Mouse (Mus musculus): Measurements from ENCODE around the gene Cfap61.

The Cfap61 gene

DNA sequence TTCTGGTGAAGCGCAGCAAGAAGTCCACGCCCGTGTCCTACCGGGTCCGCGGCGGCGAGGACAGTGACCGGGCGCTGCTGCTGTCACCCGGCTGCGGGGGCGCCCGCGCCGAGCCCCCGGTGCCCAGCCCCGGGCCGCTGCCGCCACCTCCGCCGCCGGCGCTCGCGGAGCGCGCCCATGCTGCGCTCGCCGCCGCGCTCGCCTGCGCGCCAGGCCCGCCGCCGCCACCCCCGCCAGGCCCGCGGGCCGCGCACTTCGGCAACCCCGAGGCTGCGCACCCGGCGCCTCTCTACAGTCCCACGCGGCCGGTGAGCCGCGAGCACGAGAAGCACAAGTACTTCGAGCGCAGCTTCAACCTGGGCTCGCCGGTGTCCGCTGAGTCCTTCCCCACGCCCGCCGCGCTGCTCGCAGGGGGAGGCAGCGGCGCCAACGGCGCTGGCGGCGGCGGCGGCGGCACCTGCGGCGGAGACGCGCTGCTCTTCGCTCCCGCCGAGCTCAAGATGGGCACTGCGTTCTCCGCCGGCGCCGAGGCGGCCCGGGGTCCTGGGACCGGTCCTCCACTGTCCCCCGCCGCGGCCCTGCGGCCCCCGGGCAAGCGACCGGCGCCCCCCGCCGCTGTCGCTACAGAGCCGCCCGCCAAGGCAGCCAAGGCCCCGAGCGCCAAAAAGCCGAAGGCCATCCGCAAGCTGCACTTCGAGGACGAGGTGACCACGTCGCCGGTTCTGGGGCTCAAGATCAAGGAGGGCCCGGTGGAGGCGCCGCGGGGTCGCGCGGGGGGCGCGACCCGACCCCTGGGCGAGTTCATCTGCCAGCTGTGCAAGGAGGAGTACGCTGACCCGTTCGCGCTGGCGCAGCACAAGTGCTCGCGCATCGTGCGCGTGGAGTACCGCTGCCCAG lies 287.9 kb downstream of the Cfap61 start:
- peak; percentile 24 to 40 for DNase-seq

DNA sequence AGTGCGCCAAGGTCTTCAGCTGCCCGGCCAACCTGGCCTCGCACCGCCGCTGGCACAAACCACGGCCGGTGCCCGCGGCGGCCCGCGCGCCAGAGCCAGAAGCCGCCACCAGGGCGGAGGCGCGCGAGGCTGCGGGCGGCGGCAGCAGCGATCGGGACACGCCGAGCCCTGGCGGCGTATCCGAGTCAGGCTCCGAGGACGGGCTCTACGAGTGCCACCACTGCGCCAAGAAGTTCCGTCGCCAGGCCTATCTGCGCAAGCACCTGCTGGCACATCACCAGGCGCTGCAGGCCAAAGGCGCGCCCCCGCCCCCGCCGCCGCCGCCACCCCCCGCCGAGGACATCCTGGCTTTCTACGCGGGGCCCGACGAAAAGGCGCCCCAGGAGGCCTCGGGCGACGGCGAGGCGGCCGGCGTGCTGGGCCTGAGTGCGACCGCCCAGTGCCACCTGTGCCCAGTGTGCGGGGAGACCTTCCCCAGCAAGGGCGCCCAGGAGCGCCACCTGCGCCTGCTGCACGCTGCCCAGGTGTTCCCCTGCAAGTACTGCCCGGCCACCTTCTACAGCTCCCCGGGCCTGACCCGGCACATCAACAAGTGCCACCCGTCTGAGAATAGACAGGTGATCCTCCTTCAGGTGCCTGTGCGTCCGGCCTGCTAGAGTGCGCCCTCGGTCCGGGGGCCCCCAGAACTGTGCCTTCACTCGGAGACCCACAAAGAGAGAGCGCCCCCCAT lies 288.8 kb downstream of the Cfap61 start:
- peak; percentile 33 to 57 for DNase-seq

DNA sequence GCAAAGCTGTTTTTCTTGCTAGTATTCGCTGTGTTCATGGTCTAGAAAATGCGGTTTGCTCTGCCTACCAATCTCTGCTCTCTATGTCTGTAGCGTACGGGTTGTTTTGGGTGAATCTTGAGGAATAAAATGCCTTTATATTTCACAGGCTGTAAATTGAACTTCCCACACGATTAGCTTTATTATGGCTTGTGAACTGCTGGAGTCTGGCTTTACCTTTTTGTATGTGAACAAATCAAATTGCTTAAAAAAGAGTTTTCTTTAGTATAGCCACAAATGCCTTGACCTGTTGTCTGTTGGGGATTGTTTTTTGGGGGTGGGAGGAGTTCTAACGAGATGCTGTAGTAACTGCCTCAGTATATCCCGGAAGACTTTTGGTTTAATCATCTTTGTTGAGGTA lies 289.6 kb downstream of the Cfap61 start:
- no peak for DNase-seq

DNA sequence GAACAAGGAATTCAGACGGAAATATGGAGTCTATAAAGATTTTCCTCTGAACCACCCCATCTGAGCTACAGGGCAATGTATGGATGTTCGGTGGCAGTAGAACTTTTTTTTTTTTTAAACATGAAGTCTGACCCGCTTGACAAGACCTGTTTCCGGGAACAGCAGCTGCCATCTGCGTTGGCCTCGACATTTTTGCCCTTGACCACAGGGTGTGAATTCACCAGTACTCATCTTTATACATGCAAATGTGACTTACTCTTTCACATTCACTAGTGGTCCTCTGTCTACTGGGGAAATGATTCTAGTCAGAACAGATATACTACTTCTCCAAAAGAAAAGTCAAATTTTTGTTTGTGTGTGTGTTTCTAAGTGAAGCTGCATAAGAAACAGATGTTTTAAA lies 291.2 kb downstream of the Cfap61 start:
- no peak for DNase-seq

DNA sequence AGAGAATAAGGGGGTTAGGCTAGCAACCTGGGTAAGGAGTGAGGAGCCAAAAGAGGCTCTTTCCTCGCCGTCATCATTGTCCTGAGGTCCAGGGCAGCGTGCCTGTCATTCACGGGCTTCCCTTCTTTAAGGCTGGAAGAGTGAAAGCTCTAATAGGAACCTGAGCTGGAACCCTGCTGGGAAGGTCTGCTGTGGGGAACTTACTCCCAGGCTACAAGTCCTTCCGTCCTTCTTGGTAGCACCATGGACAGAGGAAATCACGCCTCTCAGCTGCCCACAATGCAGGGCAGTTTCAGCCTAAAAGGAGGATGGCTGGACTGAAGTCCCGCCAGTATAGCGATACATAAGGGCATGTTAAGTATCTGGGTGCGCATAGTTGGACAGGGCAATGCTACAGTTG lies 291.9 kb downstream of the Cfap61 start:
- peak; percentile 79 to 82 for DNase-seq

DNA sequence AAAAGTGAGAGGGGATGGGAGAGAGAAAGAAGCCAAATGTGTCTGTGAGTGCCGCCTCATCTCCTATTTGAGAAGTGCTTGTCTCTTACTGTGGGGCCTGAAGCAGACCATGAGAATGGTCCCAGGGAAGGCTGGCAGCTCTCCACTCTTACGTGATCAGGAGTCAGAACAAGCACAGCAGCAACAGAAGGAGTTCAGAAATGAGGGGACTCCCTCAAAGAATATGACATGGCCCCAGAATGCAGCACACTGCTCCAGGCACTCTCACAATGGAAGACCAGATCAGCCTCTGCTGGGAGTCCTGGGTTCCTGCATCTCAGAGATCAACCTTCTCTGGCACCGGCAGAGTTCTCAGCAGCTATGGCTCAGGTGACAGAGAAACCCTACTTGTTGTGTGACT lies 293.1 kb downstream of the Cfap61 start:
- no peak for DNase-seq

DNA sequence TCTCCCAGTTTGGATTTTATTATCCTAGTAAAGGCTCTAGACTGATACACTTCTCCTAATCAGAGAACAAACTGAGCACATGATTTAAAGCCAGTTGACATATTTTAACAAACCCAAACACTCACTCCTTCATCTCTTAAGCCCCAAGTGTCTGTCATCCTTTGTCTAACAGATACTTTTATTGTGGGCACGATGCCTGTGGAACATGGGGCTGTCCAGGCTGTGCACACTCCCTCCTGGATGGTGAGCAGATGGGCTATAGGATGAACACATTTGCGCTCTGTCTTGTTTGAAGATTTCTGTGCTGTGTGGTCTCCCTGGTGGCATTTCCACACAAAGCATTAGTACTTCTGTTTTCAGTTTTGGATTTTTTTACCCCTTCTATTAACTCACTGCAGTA lies 293.9 kb downstream of the Cfap61 start:
- no peak for DNase-seq

DNA sequence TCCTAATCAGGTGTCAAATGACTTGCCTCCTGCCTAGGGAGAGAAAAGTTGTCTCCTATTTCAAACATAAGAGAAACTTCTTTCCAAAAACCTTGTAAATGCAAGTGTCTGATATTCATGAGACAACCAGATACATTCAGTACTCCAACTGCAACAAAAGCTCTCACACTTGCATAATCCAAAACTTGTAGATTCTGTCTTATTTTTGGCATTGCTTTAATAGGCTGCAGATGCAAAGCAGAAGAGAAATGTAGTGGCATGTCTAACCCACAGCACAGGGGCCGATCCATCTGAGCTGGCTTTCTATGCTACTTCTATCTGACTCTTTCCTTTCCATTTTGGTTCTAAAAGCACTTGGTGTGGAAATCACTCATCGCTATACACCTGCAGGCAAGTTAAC lies 296.9 kb downstream of the Cfap61 start:
- no peak for DNase-seq

DNA sequence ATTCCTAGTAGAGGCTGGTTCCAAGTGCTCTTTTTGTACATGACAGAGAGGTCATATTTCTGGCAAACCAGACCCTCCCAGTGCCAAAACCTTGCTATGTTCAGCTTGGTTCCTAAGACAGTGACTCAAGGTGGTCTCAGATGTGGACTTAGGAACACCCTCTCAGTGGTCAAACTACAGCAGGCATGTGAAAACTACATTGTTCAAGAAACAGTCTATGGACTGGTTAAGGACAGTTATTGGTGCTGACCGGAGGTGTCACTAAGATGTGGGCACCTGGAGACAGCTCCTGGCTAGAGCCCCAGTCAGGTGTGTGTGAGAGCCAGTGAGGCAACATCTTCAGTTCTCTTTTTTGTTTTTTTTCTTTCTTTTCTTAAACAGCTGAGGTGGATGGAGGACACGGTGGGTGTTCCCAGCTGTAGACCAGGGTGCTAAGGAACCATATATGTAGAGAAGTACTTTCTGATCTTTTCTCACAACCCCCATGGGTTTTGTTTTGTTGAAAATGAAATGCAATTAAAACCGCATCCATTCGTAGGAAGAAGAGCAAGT lies 304.7 kb downstream of the Cfap61 start:
- no peak for DNase-seq

DNA sequence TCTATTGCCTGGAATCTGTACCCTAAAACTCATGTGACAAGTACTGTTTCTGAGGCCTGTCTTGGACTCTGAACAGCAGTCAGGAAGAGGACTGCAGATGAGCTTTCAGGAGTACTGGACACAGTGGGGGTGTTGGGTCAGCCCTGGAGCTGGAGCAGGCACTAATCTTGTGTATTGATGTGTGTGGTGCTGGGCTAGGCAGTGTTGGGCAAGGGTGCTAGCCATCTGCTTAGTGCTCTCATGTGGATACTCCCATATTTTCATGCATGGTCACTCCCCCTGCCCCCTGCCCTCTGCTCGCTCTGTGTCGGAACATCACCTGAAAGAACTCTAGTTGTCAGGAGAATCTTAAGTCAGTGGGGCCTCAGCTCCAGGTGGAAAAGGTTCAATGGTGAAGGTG lies 309.5 kb downstream of the Cfap61 start:
- no peak for DNase-seq

DNA sequence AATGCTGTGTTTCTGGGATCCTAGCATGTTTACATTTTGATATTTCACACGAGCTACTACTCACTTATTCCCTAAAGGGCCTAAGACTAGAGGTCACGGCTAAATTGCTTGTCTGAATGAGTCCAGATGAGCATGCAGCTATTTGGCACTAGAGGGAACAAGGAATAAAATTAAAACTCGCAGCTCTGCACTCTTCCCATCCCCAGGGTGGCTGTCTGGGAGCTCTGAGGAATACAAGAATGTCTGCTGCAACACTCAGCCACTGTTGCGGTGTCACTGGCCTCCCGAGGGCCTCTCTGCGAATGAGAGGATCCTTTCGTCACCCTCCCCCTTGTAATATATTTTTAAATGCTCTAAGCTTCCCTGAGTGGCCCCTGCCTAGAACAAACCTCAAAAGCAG lies 310.8 kb downstream of the Cfap61 start:
- peak in 1 of 2 experiments; percentile 4 for DNase-seq

DNA sequence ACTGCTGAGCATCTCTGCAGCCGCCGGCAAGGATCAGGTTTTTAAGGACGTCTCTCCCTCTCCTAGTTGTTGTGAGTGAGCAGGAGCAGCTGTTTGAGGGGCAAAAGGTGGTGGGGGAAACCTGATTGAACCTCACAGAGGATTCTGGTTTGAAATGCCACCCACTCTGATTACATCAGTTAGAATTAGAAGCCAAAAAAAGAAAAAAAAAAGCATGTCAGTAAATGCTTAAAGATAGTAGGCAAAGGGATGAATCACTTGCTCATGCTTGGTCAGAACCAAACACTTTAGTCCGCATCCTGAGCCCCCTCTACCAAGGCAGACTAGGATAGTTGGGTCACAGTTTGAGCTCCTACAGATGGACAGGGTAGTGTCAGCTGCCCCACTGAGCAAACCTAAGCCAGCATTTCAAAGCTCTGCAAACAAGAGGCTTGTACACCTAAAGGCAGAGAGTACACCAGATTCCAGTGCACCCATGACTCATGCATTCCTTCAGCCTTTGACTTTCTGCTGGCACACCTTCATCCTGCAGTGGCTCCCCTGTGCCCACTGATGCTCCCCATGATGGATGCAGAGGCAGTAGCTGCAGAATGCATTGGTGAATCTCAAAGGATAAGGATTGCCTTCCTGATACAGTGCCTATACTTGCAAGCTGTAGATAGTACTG lies 312.0 kb downstream of the Cfap61 start:
- DNase-seq = no peak

DNA sequence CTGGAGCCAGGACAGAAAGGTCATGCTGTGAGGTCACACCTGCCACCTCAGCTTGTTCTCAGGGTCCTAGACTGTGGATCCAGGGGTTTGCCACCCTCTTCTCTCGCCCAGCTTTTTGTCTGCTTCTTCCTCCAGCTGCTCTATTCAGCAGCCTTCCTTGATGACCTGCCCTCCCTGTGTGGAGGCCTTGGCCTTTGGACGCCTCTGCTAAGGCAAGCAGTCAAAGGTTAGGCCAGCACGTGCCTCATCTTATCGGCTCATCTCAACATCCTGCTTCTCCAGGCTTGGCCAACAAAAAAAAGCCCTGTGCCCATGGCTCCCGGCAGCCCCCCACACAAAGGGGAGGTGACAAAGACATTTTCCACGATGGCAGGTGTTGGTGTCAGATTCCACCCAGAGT lies 313.0 kb downstream of the Cfap61 start:
- DNase-seq = no peak

DNA sequence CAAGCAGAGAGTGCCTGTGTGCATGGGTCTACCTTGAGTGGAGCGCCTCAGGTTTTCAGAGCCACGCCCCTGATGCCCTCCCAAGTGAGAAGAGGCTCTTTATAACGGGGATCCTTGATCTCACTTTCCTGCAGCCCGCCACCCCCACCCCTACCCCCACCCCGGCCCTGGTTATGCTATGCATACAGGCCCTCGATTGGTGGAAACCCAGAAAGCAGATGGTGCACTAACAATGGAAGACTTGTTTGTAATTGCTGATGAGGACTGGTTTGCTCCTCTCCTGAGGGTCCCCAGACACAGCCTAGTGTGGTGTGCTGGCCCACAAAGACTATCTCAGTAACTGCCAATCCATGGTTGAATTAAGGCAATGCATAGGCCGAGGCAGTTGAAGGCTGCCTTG lies 314.4 kb downstream of the Cfap61 start:
- no peak for DNase-seq

DNA sequence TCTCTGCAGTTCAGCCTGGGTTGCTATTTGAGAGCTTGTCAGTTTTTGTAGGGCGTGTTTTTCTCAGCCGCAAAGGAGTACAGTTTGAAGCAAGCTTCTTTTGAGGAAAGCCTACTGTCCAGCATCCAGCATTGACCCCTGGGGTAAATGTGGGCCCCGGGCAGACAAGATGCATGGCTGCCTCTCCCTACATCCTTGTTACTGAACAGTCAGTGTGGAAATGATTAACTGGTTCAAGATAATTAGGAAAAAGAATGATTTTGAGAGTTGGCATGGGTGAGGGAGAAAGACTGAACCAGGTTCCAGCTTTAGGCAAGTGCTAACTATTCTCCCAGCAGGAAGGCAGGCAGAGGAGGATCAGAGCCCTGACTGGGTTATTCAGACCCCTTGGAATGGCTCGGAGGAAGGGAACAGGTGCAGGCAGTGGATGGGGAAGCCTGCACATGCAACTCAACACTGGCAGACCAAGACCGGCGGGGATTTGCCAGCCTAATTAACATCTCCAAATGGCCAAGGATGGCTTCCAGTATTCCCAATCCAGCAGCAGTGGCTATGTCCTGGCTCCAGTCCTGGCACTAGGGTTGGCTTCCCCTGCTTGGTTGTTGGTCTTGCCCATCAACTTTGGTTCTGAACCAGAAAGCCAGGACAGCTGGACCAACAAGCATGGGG lies 315.8 kb downstream of the Cfap61 start:
- no peak for DNase-seq

DNA sequence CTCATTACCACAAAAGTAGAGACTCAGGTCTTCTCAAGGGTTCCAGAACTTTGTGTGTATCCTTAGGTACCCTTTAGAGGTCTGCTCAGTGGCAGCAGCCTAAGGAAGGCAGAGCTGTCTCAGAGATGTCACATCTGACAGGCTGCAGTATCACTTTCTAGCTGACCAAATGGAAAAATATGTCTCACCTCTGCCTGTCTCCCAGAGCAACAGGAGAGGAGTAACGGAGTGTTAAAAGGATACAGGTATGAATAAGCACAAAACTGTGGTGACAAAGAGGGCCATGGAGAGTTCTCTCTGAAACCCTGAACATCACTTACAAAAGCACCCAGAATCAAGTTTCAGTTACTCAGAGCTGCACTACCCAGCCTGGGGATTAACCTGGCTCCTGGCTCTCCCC lies 319.8 kb downstream of the Cfap61 start:
- DNase-seq = no peak

DNA sequence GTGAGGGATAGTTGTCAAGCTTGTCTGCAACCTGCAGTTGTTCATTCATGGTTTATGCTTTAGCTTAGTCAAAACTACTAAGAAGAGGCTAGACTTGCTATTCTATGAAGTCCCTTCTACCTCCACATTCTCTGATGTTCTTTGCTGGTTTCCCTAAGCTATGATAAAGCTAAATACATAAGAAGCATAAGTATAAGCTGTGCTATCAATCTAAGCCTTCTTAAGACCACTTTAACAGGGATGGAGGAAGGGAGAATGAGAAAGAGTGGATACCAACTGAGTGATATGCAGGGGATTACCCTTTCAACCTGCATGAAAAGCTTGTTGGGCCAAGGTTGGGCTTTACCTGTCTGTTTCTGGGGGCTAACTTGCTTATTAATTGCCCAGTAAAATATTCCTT lies 321.1 kb downstream of the Cfap61 start:
- DNase-seq = no peak

DNA sequence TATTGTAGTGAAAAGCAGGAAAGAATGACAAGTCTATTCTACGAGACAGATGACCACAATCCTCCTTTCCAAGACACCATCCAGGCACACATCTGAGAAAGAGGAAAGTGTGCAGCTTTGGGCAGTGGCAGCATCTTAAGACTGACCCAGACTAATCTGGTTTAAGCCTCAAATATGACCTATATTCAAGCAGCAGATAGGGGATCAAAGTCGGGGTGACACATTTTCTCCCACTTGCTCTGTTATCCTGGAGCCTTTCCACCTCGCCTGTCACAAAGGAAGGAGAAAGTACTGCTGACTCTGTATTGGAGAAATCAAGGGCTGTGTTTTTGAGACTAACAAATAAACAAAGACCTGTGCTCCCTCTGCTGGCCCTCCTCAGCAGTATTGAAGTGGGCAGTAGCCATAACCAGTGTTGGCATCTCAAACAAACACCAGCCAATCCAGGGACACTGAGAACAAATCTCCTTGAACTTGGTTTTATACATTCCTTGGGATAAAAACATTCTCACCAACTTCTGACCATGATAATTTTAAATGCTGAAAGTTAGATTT lies 321.8 kb downstream of the Cfap61 start:
- DNase-seq = peak; percentile 44 to 49

DNA sequence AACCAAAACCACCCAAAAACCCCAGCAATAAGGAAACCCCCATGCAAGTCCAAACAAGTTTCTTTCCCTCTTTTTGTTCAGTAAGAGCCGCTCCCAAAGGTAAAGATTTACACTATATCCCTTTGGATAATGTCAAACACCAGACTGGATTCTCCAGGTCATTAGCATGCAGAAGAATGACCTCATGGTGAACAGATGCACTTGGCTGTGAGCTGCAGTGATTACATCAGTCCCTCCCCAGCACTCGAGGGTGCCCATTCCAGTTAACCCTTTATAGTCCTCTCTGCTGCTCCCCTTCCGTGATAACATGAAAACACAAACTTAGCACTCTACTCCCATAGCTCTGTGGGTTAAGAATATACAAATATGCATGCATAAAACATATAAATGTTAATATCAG lies 322.5 kb downstream of the Cfap61 start:
- DNase-seq = no peak

DNA sequence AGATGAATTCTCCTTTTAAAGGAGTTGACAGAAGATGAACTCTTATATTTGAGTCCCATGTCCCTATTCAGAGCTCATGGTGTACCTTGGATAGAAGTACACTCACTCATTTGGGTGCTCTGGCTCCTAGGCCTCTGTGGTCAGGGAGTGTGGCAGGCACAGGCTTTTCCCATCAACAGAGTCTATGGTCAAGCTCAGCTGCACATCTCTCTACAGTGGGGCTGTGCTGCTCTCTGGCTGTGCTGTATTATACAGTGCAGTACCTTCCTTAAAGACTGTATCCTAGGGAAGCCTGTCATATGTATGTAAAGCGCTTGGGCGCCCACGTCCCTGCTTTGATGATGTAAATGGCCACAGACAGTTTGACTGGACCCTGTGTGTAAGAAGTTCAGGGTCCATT lies 323.0 kb downstream of the Cfap61 start:
- DNase-seq = no peak

DNA sequence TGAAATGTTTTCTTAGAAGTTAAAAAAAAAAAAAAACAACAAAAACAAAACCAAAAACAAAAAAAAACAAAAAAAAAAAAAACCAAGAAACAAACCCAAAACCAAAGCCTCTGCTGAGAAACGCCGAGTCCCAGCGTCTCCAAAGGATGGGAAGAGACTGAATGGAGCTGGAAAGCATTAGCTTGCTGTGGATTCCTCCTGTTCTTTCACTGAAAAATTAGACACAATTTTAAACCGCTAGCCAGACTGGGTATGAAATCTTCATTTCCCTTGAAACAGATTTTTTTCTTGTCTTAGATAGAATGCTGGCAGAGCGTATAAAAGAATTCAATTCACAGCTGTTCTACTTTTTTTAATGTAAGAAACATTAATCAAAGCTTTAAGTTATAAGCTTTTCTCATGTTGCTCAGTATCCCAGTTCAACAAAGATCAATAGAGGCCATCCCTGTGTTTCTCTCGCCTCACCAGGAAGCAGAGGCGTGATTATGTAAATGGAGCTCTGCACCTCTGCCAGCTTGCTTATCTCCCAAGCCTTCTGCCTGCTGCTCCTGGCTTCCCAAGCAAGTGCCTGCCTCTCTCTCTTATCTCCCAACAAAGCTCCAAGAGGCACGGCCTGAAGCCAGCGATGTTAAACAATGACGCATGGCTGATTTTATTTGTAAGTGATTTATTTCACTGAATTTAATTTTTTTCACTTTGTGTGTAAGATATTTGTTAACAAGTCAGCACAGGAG lies 324.3 kb downstream of the Cfap61 start:
- DNase-seq = no peak

All from kidney, postnatal 4 days (tissue).